Mouse (Mus musculus): ENCODE data around the gene Gm20219.

DNA sequence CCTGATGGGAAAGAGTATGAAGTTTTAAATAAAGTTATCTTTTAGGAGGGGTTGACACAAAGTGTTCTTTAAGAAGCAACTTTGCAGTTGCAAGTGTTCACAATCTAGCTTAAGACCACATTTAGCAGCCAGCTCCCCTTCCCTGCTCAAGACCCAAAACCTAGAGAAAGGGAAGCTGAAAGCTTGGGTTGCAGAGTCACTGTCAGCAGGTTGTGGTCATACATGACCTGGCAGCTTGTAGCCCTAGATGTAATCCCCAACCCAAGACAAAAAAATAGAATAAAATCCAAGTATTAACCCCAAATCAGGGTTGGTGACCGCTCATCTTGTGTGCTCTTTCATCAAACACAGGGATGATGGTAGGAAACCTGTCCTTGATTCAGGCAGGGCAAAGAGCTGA, 28.9 kb upstream of the Gm20219 start:
- TF ChIP-seq CTCF (IDR thresholded peaks at IDR 0.05; ENCODE audit: extremely low read depth, insufficient read depth, low read length) = no peak
- TF ChIP-seq POLR2A (IDR thresholded peaks at IDR 0.05; ENCODE audit: extremely low read depth, insufficient read depth, low read length) = no peak
